Comparison of ENCODE assay signal across 8 mouse cellular contexts in the genomic region with DNA sequence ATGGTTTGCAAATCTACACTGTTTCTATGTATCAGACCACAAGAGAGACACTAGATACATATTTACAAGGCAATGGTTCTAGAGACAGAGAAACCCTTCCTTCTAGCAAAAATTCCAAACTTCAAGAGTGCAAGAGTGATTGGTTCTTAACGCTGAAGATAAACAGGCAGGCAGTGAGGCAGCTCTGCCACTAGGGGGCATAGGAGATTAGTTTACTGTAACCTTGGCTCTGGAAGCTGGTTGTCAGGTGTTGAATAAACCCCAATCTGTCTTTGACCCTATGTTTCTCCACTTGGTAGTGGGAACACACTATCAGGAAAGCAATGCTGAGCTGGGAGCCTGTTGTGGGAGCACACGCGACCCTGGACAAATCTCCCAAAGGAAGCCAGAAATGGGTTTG. TPM values are rescaled to one million over a fixed set of nuclear protein-coding genes. Genes with fewer than 3 reads are reported as not detected.
DNase-seq lines count a peak whose midpoint lies in the region; ATAC-seq and TF ChIP-seq lines count a peak whose summit lies in the region.

No protein-coding gene starts in this region.

- in situ Hi-C loops in Patski (cut with MboI; ENCODE audit: low pct_unique_long_range_greater_than_20kb) = loop anchor here (10.0 kb wide), 1 partner anchor 211 kb away; no protein-coding TSS in a partner anchor

- no peak for TF ChIP-seq POLR2A in liver, adult 2 months (IDR thresholded peaks at IDR 0.05; ENCODE audit: extremely low read depth, insufficient read depth, low read length)

- H3K9ac ChIP-seq in liver, adult 2 months (ENCODE audit: low read depth, low read length) = no peak overlapping the region
- no peak overlapping the region for H3K9ac ChIP-seq in liver, embryonic 12.5 days

- H3K4me2 ChIP-seq in liver, embryonic 12.5 days = no peak overlapping the region

- ATAC-seq in liver, embryonic 12.5 days = no peak
- no peak for ATAC-seq in Patski

- H3K36me3 ChIP-seq in liver, adult 2 months (ENCODE audit: control insufficient read depth, insufficient read depth, low read length) = 0 out of 2 replicates have a peak, but pooled peaks cover under 1% of the 10 kb centered on the region
- H3K36me3 ChIP-seq in liver, embryonic 12.5 days = peaks cover 5% of the 10 kb centered on the region; the same call in 1 of the 2 replicates

- intact Hi-C loops in heart, postnatal 14 days (cut with DNase I) = loop anchor here (1.0 to 5.0 kb wide), 4 partner anchors 79 to 264 kb away; a partner anchor contains a TSS
- intact Hi-C loops in left cerebral cortex, postnatal 4 days (cut with DNase I) = loop anchor here (2.0 to 10.0 kb wide), 2 partner anchors 33 to 221 kb away; no protein-coding TSS in a partner anchor

- WGBS in liver, adult 2 months = 5% methylated on average over 3 of the region's 3 CpGs
- WGBS in liver, embryonic 12.5 days (ENCODE audit: insufficient replicate concordance) = 6% methylated on average over 3 of the region's 3 CpGs

- H3K27me3 ChIP-seq in liver, adult 2 months (ENCODE audit: control insufficient read depth, insufficient read depth, low read length) = no peaks in the 10 kb centered on the region
- H3K27me3 ChIP-seq in liver, embryonic 12.5 days (replicated peaks) = no peaks in the 10 kb centered on the region
- no peaks in the 10 kb centered on the region for H3K27me3 ChIP-seq in Patski

- peaks cover 7% of the 10 kb centered on the region for H3K79me2 ChIP-seq in liver, adult 2 months (ENCODE audit: control insufficient read depth, insufficient read depth, low read length)

- CTCF ChIA-PET in Patski (lab: Charles Lee) = interaction anchor here (0.7 to 1.7 kb wide), 10 partner anchors 9 to 250 kb away, joined by 3 to 5 read pairs (median 3); a partner anchor contains a TSS

- no peak overlapping the region for H3K27ac ChIP-seq in liver, adult 2 months (replicated peaks; ENCODE audit: insufficient read depth, low read depth, low read length)
- no peak overlapping the region for H3K27ac ChIP-seq in liver, embryonic 12.5 days

- TF ChIP-seq CTCF in liver, adult 2 months (IDR thresholded peaks at IDR 0.05; ENCODE audit: low read depth, low read length) = peak; percentile 73
- peak; percentile 96 for TF ChIP-seq CTCF in Patski (IDR thresholded peaks at IDR 0.05)

- no peak overlapping the region for H3K4me3 ChIP-seq in liver, adult 2 months (ENCODE audit: insufficient read depth, low read depth, low read length)
- no peak overlapping the region for H3K4me3 ChIP-seq in liver, embryonic 12.5 days

- H3K4me1 ChIP-seq in liver, adult 2 months (ENCODE audit: control insufficient read depth, insufficient read depth, low read length) = peaks cover 5% of the 10 kb centered on the region
- peaks cover 23% of the 10 kb centered on the region for H3K4me1 ChIP-seq in liver, embryonic 12.5 days

- peak; percentile 69 for DNase-seq in liver, adult 2 months (ENCODE audit: extremely low read depth, low read depth, low spot score)
- DNase-seq in Patski (ENCODE audit: low read depth, low spot score) = no peak
- DNase-seq in cerebellum, postnatal 14 days = peak; percentile 86 to 88
- peak; percentile 68 to 84 for DNase-seq in heart, postnatal 14 days
- DNase-seq in left cerebral cortex, postnatal 4 days = peak; percentile 68
- DNase-seq in retina, embryonic 14.5 days (ENCODE audit: low spot score) = peak; percentile 93
- DNase-seq in thymus, postnatal 4 days = peak; percentile 78

- H3K9me3 ChIP-seq in liver, embryonic 12.5 days (replicated peaks) = no peaks in the 10 kb centered on the region

- POLR2A ChIA-PET in Patski (lab: Charles Lee) = no interaction called here

RNA-seq across cellular contexts. Expression of a gene that starts 3.9 kb away (rescaled TPM):
- total RNA-seq in liver, adult 2 months (2014; rRNA removed) = 40.0 and 68.4 TPM in 2 replicates
- polyA plus RNA-seq in liver, adult 2 months (2012; rRNA removed) = 625 and 644 TPM in 2 replicates
- polyA plus RNA-seq in liver, embryonic 12.5 days (2016; fragmentation: Nextera tagmentation; extraction: Ambion mirVana) = 371 and 388 TPM in 2 replicates
- 426 TPM for polyA plus RNA-seq in Patski (2021)
- 100 to 1,000 TPM; 241 to 249 TPM for total RNA-seq in heart, postnatal 14 days (2021)
- 100 to 1,000 TPM; 770 to 834 TPM for total RNA-seq in left cerebral cortex, postnatal 4 days (2021)

RNA-seq across cellular contexts. Expression of a gene that starts 9.9 kb away (rescaled TPM):
- 19.3 and 23.8 TPM in 2 replicates for total RNA-seq in liver, adult 2 months (2014; rRNA removed)
- 26.7 and 35.4 TPM in 2 replicates for polyA plus RNA-seq in liver, adult 2 months (2012; rRNA removed)
- 20.9 and 22.7 TPM in 2 replicates for polyA plus RNA-seq in liver, embryonic 12.5 days (2016; fragmentation: Nextera tagmentation; extraction: Ambion mirVana)
- polyA plus RNA-seq in Patski (2021) = 69.3 TPM
- total RNA-seq in heart, postnatal 14 days (2021) = 10 to 100 TPM; 12.2 to 12.7 TPM
- 10 to 100 TPM; 30.2 to 32.0 TPM for total RNA-seq in left cerebral cortex, postnatal 4 days (2021)

RNA-seq across cellular contexts. Expression of a gene that starts 22.7 kb away (rescaled TPM):
- 19.7 and 23.6 TPM in 2 replicates for total RNA-seq in liver, adult 2 months (2014; rRNA removed)
- polyA plus RNA-seq in liver, adult 2 months (2012; rRNA removed) = 8.6 and 10.2 TPM in 2 replicates
- polyA plus RNA-seq in liver, embryonic 12.5 days (2016; fragmentation: Nextera tagmentation; extraction: Ambion mirVana) = 31.4 and 34.9 TPM in 2 replicates
- polyA plus RNA-seq in Patski (2021) = 31.3 TPM
- 10 to 100 TPM; 46.2 to 47.8 TPM for total RNA-seq in heart, postnatal 14 days (2021)
- total RNA-seq in left cerebral cortex, postnatal 4 days (2021) = 10 to 100 TPM; 67.0 to 68.3 TPM

RNA-seq across cellular contexts. Expression of a gene that starts 31.9 kb away (rescaled TPM):
- total RNA-seq in liver, adult 2 months (2014; rRNA removed) = 13.3 and 22.2 TPM in 2 replicates
- polyA plus RNA-seq in liver, adult 2 months (2012; rRNA removed) = 23.6 and 31.5 TPM in 2 replicates
- polyA plus RNA-seq in liver, embryonic 12.5 days (2016; fragmentation: Nextera tagmentation; extraction: Ambion mirVana) = 11.1 and 11.9 TPM in 2 replicates
- polyA plus RNA-seq in Patski (2021) = 9.2 TPM
- 1 to 10 TPM; 8.7 to 9.3 TPM for total RNA-seq in heart, postnatal 14 days (2021)
- 10 to 100 TPM; 82.8 to 91.5 TPM for total RNA-seq in left cerebral cortex, postnatal 4 days (2021)

RNA-seq across cellular contexts. Expression of a gene that starts 35.9 kb away (rescaled TPM):
- total RNA-seq in liver, adult 2 months (2014; rRNA removed) = 2.3 and 2.8 TPM in 2 replicates
- polyA plus RNA-seq in liver, adult 2 months (2012; rRNA removed) = 7.4 and 7.8 TPM in 2 replicates
- polyA plus RNA-seq in liver, embryonic 12.5 days (2016; fragmentation: Nextera tagmentation; extraction: Ambion mirVana) = 2.1 and 2.7 TPM in 2 replicates
- 0.08 TPM for polyA plus RNA-seq in Patski (2021)
- total RNA-seq in heart, postnatal 14 days (2021) = 1 to 10 TPM in 1 of 2 experiments, under 1 TPM in 1; 0.90 to 1.0 TPM
- total RNA-seq in left cerebral cortex, postnatal 4 days (2021) = 10 to 100 TPM; 15.8 to 16.4 TPM
